Mouse (Mus musculus): ENCODE measurements around the gene Hist1h2bk. TPM values are rescaled to one million over a fixed set of nuclear protein-coding genes. Genes with fewer than 3 reads are reported as not detected.
"Not testable (repeated sequence)": the region's sequence is repeated elsewhere in the genome, so short reads cannot be mapped to it uniquely, and the experiment has no call there.

Hist1h2bk gene
- total RNA-seq, 2 experiments from 2014 or later: 95.1 to 120 TPM

DNA sequence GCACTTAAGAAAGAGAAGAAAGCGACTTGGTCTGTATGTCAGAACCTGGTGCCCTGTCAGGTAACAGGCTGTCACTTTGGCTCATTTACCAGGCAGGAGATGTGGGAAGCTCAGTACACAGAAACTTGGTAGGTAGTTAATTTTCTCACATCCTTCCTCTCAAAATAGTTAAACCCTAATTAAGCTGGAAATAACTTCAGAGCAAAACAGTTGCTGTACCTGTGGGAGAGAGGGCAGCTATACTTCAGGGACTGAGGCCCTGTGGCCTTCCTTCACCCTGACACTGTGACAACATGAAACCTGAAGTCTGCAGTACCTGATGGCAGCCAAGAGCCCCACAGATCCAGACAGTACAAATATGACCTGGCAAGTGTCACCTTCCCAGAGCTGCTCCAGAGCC lies 48.5 kb downstream of the Hist1h2bk start, which contains the start of gene Vmn1r188:
Vmn1r188 (plus strand) TSS at position 301 of the 400 bp plus-strand sequence.
- intact Hi-C loops (cut with DNase I); DNase-seq: not testable (repeated sequence)

Small RNAs within 50 kb of the gene (microRNA-seq; reads per million reads assigned to microRNA genes)
- gene Gm26300: not detected
- gene Gm44390: not detected
- gene Gm44486: not detected

Other genes with a start within 250 kb of the Hist1h2bk start
- 10 to 100 TPM; 13.0 to 15.8 TPM for gene Hist1h2an, start 248.7 kb upstream of the Hist1h2bk start, total RNA-seq (2021)
- 10 to 100 TPM; 41.6 to 49.7 TPM for gene Hist1h2bp, start 248.4 kb upstream of the Hist1h2bk start, total RNA-seq (2021)
- 100 to 1,000 TPM; 108 to 110 TPM for gene Hist1h2bq, start 225.7 kb upstream of the Hist1h2bk start, total RNA-seq (2021)
- not detected for gene Hist1h2ao, start 225.4 kb upstream of the Hist1h2bk start, total RNA-seq (2021)
- 100 to 1,000 TPM; 320 to 409 TPM for gene Hist1h4m, start 224.1 kb upstream of the Hist1h2bk start, total RNA-seq (2021)
- 10 to 100 TPM; 34.5 to 43.1 TPM for gene Hist1h4n, start 203.7 kb upstream of the Hist1h2bk start, total RNA-seq (2021)
- gene Hist1h2ap, start 202.4 kb upstream of the Hist1h2bk start, total RNA-seq (2021): 100 to 1,000 TPM; 184 to 208 TPM
- 100 to 1,000 TPM; 106 to 108 TPM for gene Hist1h2br, start 202.1 kb upstream of the Hist1h2bk start, total RNA-seq (2021)
- 10 to 100 TPM; 12.1 to 14.0 TPM for gene Zfp184, start 90.8 kb upstream of the Hist1h2bk start, total RNA-seq (2021)
- gene Pom121l2, start 54.7 kb upstream of the Hist1h2bk start, total RNA-seq (2021): under 1 TPM in 1 of 2 experiments, not detected in 1; 0.12 TPM
- gene Prss16, start 26.1 kb upstream of the Hist1h2bk start, total RNA-seq (2021): not detected
- 100 to 1,000 TPM; 126 to 134 TPM for gene Hist1h2ah, start 302 bp upstream of the Hist1h2bk start, total RNA-seq (2021)
- 10 to 100 TPM; 89.3 to 89.6 TPM for gene Hist1h4i, start 5.5 kb downstream of the Hist1h2bk start, total RNA-seq (2021)
- 10 to 100 TPM; 59.9 to 64.0 TPM for gene Hist1h2ag, start 7.1 kb downstream of the Hist1h2bk start, total RNA-seq (2021)
- 10 to 100 TPM; 53.8 to 62.6 TPM for gene Hist1h2bj, start 7.3 kb downstream of the Hist1h2bk start, total RNA-seq (2021)
- not detected for gene Vmn1r188, start 48.6 kb downstream of the Hist1h2bk start, total RNA-seq (2021)
- gene Vmn1r189, start 70.0 kb downstream of the Hist1h2bk start, total RNA-seq (2021): not detected
- gene Vmn1r191, start 148.1 kb downstream of the Hist1h2bk start, total RNA-seq (2021): not detected
- not detected for gene Vmn1r192, start 155.3 kb downstream of the Hist1h2bk start, total RNA-seq (2021)
- gene Vmn1r193, start 187.3 kb downstream of the Hist1h2bk start, total RNA-seq (2021): not detected
- not detected for gene Vmn1r194, start 208.3 kb downstream of the Hist1h2bk start, total RNA-seq (2021)
- gene Vmn1r195, start 234.7 kb downstream of the Hist1h2bk start, total RNA-seq (2021): not detected

Data from left cerebral cortex, postnatal 4 days (tissue).